Mouse (Mus musculus): ENCODE measurements at regions not wholly inside any gene's neighbourhood (a gene's known extent, or its start where the extent isn't known, plus 50 kb on each side); places are given as distances from the start of the nearest gene placed in this dataset.

GRCm38 (mm10) chr8:82229883-82230282 is 173.1 kb downstream of the Il15 start:
- TF ChIP-seq CTCF (IDR thresholded peaks at IDR 0.05; ENCODE audit: low read depth) = no peak
- no peak for TF ChIP-seq EP300 (IDR thresholded peaks at IDR 0.05; ENCODE audit: low read depth)
